Mouse (Mus musculus): Measurements from ENCODE around the gene Gm49380.

Gm49380 gene

GRCm38 (mm10) chr9:44088877-44089608 lies 24.3 kb downstream of the Gm49380 start:
- DNase-seq (ENCODE audit: low read depth) = peak; percentile 43

- DNase-seq (ENCODE audit: low read depth) = no peak
These were observed 25.4 kb downstream of the Gm49380 start for GRCm38 (mm10) chr9:44087761-44088455.

GRCm38 (mm10) chr9:44086960-44087359 lies 26.3 kb downstream of the Gm49380 start:
- DNase-seq (ENCODE audit: low read depth) = no peak

- no peak for DNase-seq (ENCODE audit: low read depth)
These were observed 27.3 kb downstream of the Gm49380 start for GRCm38 (mm10) chr9:44085741-44086665.

- no peak for DNase-seq (ENCODE audit: low read depth)
These were observed 28.0 kb downstream of the Gm49380 start for GRCm38 (mm10) chr9:44085276-44085675.

GRCm38 (mm10) chr9:44084659-44085229 lies 28.6 kb downstream of the Gm49380 start:
- DNase-seq (ENCODE audit: low read depth) = peak; percentile 63

GRCm38 (mm10) chr9:44084236-44084635 lies 29.1 kb downstream of the Gm49380 start:
- DNase-seq (ENCODE audit: low read depth) = no peak

- no peak for DNase-seq (ENCODE audit: low read depth)
These were observed 29.7 kb downstream of the Gm49380 start for GRCm38 (mm10) chr9:44083392-44084121.

- DNase-seq (ENCODE audit: low read depth) = no peak
These were observed 31.0 kb downstream of the Gm49380 start for GRCm38 (mm10) chr9:44082266-44082665.

GRCm38 (mm10) chr9:44081581-44081980 lies 31.7 kb downstream of the Gm49380 start:
- no peak for DNase-seq (ENCODE audit: low read depth)

- no peak for DNase-seq (ENCODE audit: low read depth)
These were observed 32.3 kb downstream of the Gm49380 start for GRCm38 (mm10) chr9:44080953-44081352.

- DNase-seq (ENCODE audit: low read depth) = no peak
These were observed 33.1 kb downstream of the Gm49380 start for GRCm38 (mm10) chr9:44079997-44080780.

GRCm38 (mm10) chr9:44078955-44079756 lies 34.1 kb downstream of the Gm49380 start:
- no peak for DNase-seq (ENCODE audit: low read depth)

- no peak for DNase-seq (ENCODE audit: low read depth)
These were observed 35.0 kb downstream of the Gm49380 start for GRCm38 (mm10) chr9:44078136-44078797.

- DNase-seq (ENCODE audit: low read depth) = no peak
These were observed 35.9 kb downstream of the Gm49380 start for GRCm38 (mm10) chr9:44077266-44077910.

GRCm38 (mm10) chr9:44076764-44077120 lies 36.6 kb downstream of the Gm49380 start:
- peak; percentile 76 for DNase-seq (ENCODE audit: low read depth)

- no peak for DNase-seq (ENCODE audit: low read depth)
These were observed 37.1 kb downstream of the Gm49380 start for GRCm38 (mm10) chr9:44075996-44076763.
